Comparison of ENCODE assay signal across 8 mouse cellular contexts in the genomic region with DNA sequence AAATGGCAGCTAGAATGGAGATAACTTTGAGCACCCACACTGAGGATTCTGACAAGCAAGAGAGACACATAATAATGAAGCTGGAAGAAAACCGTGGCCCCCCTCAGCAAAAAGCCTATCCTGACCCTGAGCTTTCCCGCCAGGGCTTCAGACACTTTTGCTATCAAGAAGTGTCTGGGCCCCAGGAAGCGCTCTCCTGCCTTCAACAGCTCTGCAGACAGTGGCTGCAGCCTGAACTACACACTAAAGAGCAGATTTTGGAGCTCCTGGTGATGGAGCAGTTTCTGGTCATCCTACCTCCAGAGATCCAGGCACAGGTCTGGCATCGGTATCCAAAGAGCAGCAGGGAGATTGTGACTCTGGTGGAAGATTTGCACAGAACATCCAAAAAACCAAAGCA. TPM values are rescaled to one million over a fixed set of nuclear protein-coding genes. Genes with fewer than 3 reads are reported as not detected.
DNase-seq lines count a peak whose midpoint lies in the region; ATAC-seq and TF ChIP-seq lines count a peak whose summit lies in the region.

No protein-coding gene starts in this region.

- H3K9me3 ChIP-seq in lung, postnatal 0 days (ENCODE audit: low read length), result no peaks in the 10 kb centered on the region
- H3K9me3 ChIP-seq in intestine, embryonic 16.5 days (ENCODE audit: control insufficient read depth, low read length), result no peaks in the 10 kb centered on the region
- H3K9me3 ChIP-seq in neural tube, embryonic 14.5 days (ENCODE audit: control insufficient read depth, low read length), result no peaks in the 10 kb centered on the region

- peak overlapping the region; percentile 70; the same call in 1 of the 2 replicates for H3K4me2 ChIP-seq in lung, postnatal 0 days (replicated peaks; ENCODE audit: low read depth, low read length)
- peak overlapping the region; percentile 78 for H3K4me2 ChIP-seq in intestine, embryonic 16.5 days (ENCODE audit: low read depth, low read length)
- H3K4me2 ChIP-seq in neural tube, embryonic 14.5 days (ENCODE audit: low read depth, low read length), result peak overlapping the region; percentile 49

- H3K27me3 ChIP-seq in lung, postnatal 0 days (replicated peaks; ENCODE audit: insufficient read depth, low read length), result no peaks in the 10 kb centered on the region
- no peaks in the 10 kb centered on the region for H3K27me3 ChIP-seq in intestine, embryonic 16.5 days (replicated peaks; ENCODE audit: control insufficient read depth, insufficient read depth, low read length)
- no peaks in the 10 kb centered on the region for H3K27me3 ChIP-seq in neural tube, embryonic 14.5 days (ENCODE audit: control insufficient read depth, insufficient read depth, low read length)

- peak; percentile 12 for DNase-seq in cerebellum, postnatal 10 days
- DNase-seq in cerebellum, adult 8-10 months, result no peak
- peak; percentile 11 for DNase-seq in lung, postnatal 0 days (ENCODE audit: low spot score)
- no peak for DNase-seq in lung, adult 18-20 months
- no peak for DNase-seq in right cerebral cortex, postnatal 4 days

- no peak overlapping the region for H3K27ac ChIP-seq in lung, postnatal 0 days (ENCODE audit: low read length)
- H3K27ac ChIP-seq in intestine, embryonic 16.5 days (ENCODE audit: low read length), result no peak overlapping the region
- H3K27ac ChIP-seq in neural tube, embryonic 14.5 days (ENCODE audit: low read depth, low read length), result no peak overlapping the region

- TF ChIP-seq EP300 in lung, postnatal 0 days (IDR thresholded peaks at IDR 0.05), result no peak

- peak overlapping the region; percentile 62; the same call in 1 of the 2 replicates for H3K4me3 ChIP-seq in lung, postnatal 0 days (ENCODE audit: low read depth, low read length)
- peak overlapping the region; percentile 80 for H3K4me3 ChIP-seq in intestine, embryonic 16.5 days (ENCODE audit: low read length)
- H3K4me3 ChIP-seq in neural tube, embryonic 14.5 days (ENCODE audit: low read depth, low read length), result peak overlapping the region; percentile 61

- TF ChIP-seq CTCF in lung, postnatal 0 days (IDR thresholded peaks at IDR 0.05), result no peak

- H3K4me1 ChIP-seq in lung, postnatal 0 days (ENCODE audit: insufficient read depth, low read depth, low read length), result peaks cover 6% of the 10 kb centered on the region; the same call in 1 of the 2 replicates
- H3K4me1 ChIP-seq in intestine, embryonic 16.5 days (ENCODE audit: control insufficient read depth, insufficient read depth, low read length), result peaks cover 8% of the 10 kb centered on the region; the same call in 1 of the 2 replicates
- peaks cover 7% of the 10 kb centered on the region; the same call in 1 of the 2 replicates for H3K4me1 ChIP-seq in neural tube, embryonic 14.5 days (ENCODE audit: control insufficient read depth, insufficient read depth, low read length)

- no peaks in the 10 kb centered on the region for H3K36me3 ChIP-seq in lung, postnatal 0 days (ENCODE audit: insufficient read depth, low read length)
- H3K36me3 ChIP-seq in intestine, embryonic 16.5 days (ENCODE audit: control insufficient read depth, insufficient read depth, low read length), result no peaks in the 10 kb centered on the region
- no peaks in the 10 kb centered on the region for H3K36me3 ChIP-seq in neural tube, embryonic 14.5 days (ENCODE audit: control insufficient read depth, insufficient read depth, low read length)

- ATAC-seq in lung, postnatal 0 days, result no peak
- ATAC-seq in intestine, embryonic 16.5 days, result no peak
- no peak for ATAC-seq in neural tube, embryonic 14.5 days (ENCODE audit: low read depth)
- ATAC-seq in cerebellum, adult (ENCODE audit: insufficient number of reproducible peaks, low FRiP score, low TSS enrichment), result no peak

- WGBS in lung, postnatal 0 days, result 60% methylated on average over 4 of the region's 4 CpGs
- WGBS in intestine, embryonic 16.5 days, result 75% methylated on average over 4 of the region's 4 CpGs
- WGBS in neural tube, embryonic 14.5 days, result 66% methylated on average over 4 of the region's 4 CpGs

- H3K9ac ChIP-seq in lung, postnatal 0 days (replicated peaks; ENCODE audit: low read depth), result no peak overlapping the region
- peak overlapping the region; percentile 83; the same call in 1 of the 2 replicates for H3K9ac ChIP-seq in intestine, embryonic 16.5 days (ENCODE audit: low read depth, low read length)
- no peak overlapping the region; the same call in 1 of the 2 replicates for H3K9ac ChIP-seq in neural tube, embryonic 14.5 days (replicated peaks; ENCODE audit: low read depth, low read length)

RNA-seq across cellular contexts. Expression of a gene that starts 0.8 kb away (rescaled TPM):
- 0.69 and 0.72 TPM in 2 replicates for polyA plus RNA-seq in lung, postnatal 0 days (2015; fragmentation: Nextera tagmentation; extraction: Ambion mirVana)
- 0.65 and 0.82 TPM in 2 replicates for polyA plus RNA-seq in intestine, embryonic 16.5 days (2015; fragmentation: Nextera tagmentation; extraction: Ambion mirVana)
- polyA plus RNA-seq in neural tube, embryonic 14.5 days (2014; fragmentation: Nextera tagmentation; extraction: Ambion mirVana), result 3.0 TPM in 2 replicates

RNA-seq across cellular contexts. Expression of a gene that starts 17.2 kb away (rescaled TPM):
- not detected in 2 replicates for polyA plus RNA-seq in lung, postnatal 0 days (2015; fragmentation: Nextera tagmentation; extraction: Ambion mirVana)
- polyA plus RNA-seq in intestine, embryonic 16.5 days (2015; fragmentation: Nextera tagmentation; extraction: Ambion mirVana), result not detected in 2 replicates
- polyA plus RNA-seq in neural tube, embryonic 14.5 days (2014; fragmentation: Nextera tagmentation; extraction: Ambion mirVana), result not detected in 2 replicates

RNA-seq across cellular contexts. Expression of a gene that starts 24.3 kb away (rescaled TPM):
- polyA plus RNA-seq in lung, postnatal 0 days (2015; fragmentation: Nextera tagmentation; extraction: Ambion mirVana), result 42.2 and 42.6 TPM in 2 replicates
- polyA plus RNA-seq in intestine, embryonic 16.5 days (2015; fragmentation: Nextera tagmentation; extraction: Ambion mirVana), result 43.3 and 44.1 TPM in 2 replicates
- 100 and 109 TPM in 2 replicates for polyA plus RNA-seq in neural tube, embryonic 14.5 days (2014; fragmentation: Nextera tagmentation; extraction: Ambion mirVana)

RNA-seq across cellular contexts. Expression of a gene that starts 36.5 kb away (rescaled TPM):
- polyA plus RNA-seq in lung, postnatal 0 days (2015; fragmentation: Nextera tagmentation; extraction: Ambion mirVana), result 4.6 and 5.0 TPM in 2 replicates
- polyA plus RNA-seq in intestine, embryonic 16.5 days (2015; fragmentation: Nextera tagmentation; extraction: Ambion mirVana), result 3.6 and 4.3 TPM in 2 replicates
- 21.6 and 21.8 TPM in 2 replicates for polyA plus RNA-seq in neural tube, embryonic 14.5 days (2014; fragmentation: Nextera tagmentation; extraction: Ambion mirVana)

RNA-seq across cellular contexts. Expression of a gene that starts 36.6 kb away (rescaled TPM):
- 3.7 and 5.2 TPM in 2 replicates for polyA plus RNA-seq in lung, postnatal 0 days (2015; fragmentation: Nextera tagmentation; extraction: Ambion mirVana)
- polyA plus RNA-seq in intestine, embryonic 16.5 days (2015; fragmentation: Nextera tagmentation; extraction: Ambion mirVana), result 0.32 and 0.95 TPM in 2 replicates
- 3.3 and 4.0 TPM in 2 replicates for polyA plus RNA-seq in neural tube, embryonic 14.5 days (2014; fragmentation: Nextera tagmentation; extraction: Ambion mirVana)

Comparison
In these comparisons a context has a peak if more than half of its experiments do, and no peak if none do; other contexts are left out.
1. DNase-seq: peak in cerebellum, postnatal 10 days (2 of 2) and lung, postnatal 0 days (single experiment); none in cerebellum, adult 8-10 months (single experiment), lung, adult 18-20 months (0 of 2) and right cerebral cortex, postnatal 4 days (single experiment).
2. Peak in every context shown above with its lines, with median percentiles within 50 percentile points of each other: H3K4me2 ChIP-seq and H3K4me3 ChIP-seq.